Mouse (Mus musculus) heart, embryonic 16.5 days (tissue): ENCODE results near the gene Ski. TPM values are rescaled to one million over a fixed set of nuclear protein-coding genes. Genes with fewer than 3 reads are reported as not detected.

Experiments
- ATAC-seq: fragments of 200-750 bp; cut with Nextera tagmentation; replicated peaks from 2 replicates; pipeline ENCODE4 v1.8.0; 2017; ENCODE audit warnings: moderate number of reproducible peaks; ENCODE audit not compliant: insufficient read depth, low FRiP score; ENCODE audit errors: extremely low read depth
- H3K27ac ChIP-seq: fragments of 300-500 bp; sonication (generic); 2 replicates; pipeline ENCODE4 v1.5.1; 2014; ENCODE audit warnings: mild to moderate bottlenecking, low read length, control low read depth, moderate library complexity
- H3K27me3 ChIP-seq: fragments of 300-500 bp; sonication (generic); 2 replicates; pipeline ENCODE4 v1.6.1; 2014; ENCODE audit warnings: low read length, mixed read lengths; ENCODE audit not compliant: control insufficient read depth, insufficient read depth
- H3K36me3 ChIP-seq: fragments of 300-500 bp; sonication (generic); 2 replicates; pipeline ENCODE4 v1.6.1; 2014; ENCODE audit not compliant: control insufficient read depth, insufficient read depth
- H3K4me1 ChIP-seq: fragments of 300-500 bp; sonication (generic); 2 replicates; pipeline ENCODE4 v1.6.1; 2014; ENCODE audit warnings: low read length, mixed read lengths; ENCODE audit not compliant: control insufficient read depth, insufficient read depth
- H3K4me2 ChIP-seq: fragments of 300-500 bp; sonication (generic); 2 replicates; pipeline ENCODE4 v1.6.1; 2014; ENCODE audit warnings: low read depth, mild to moderate bottlenecking, control low read depth, low read length
- H3K4me3 ChIP-seq: fragments of 300-500 bp; sonication (generic); 2 replicates; pipeline ENCODE4 v1.5.1; 2014; ENCODE audit warnings: mild to moderate bottlenecking, control low read depth, low read length
- H3K9ac ChIP-seq: fragments of 300-500 bp; sonication (generic); 2 replicates; pipeline ENCODE4 v1.6.1; 2014; ENCODE audit warnings: low read length, control low read depth
- H3K9me3 ChIP-seq: fragments of 300-500 bp; sonication (generic); replicated peaks from 2 replicates; pipeline ENCODE4 v1.6.1; 2016; ENCODE audit warnings: low read length; ENCODE audit not compliant: control insufficient read depth
- WGBS: fragments of 180-500 bp; shearing (Covaris S2); extraction: QIAGEN DNeasy Blood & Tissue Kit; methylation state at CpG from one replicate; pipeline ENCODE4 v1.1.7; 2014; 5-methylcytosine and 5-hydroxymethylcytosine counted together
- polyA plus RNA-seq: library from polyadenylated mRNA; unstranded; fragments of >200 nt; fragmentation: Nextera tagmentation; extraction: Ambion mirVana; gene quantifications from 2 replicates; pipeline ENCODE4 v1.2.1, GENCODE M21; 2015

Gene Ski
- polyA plus RNA-seq, 1 experiment from 2014 or later: 12.3 TPM

DNA sequence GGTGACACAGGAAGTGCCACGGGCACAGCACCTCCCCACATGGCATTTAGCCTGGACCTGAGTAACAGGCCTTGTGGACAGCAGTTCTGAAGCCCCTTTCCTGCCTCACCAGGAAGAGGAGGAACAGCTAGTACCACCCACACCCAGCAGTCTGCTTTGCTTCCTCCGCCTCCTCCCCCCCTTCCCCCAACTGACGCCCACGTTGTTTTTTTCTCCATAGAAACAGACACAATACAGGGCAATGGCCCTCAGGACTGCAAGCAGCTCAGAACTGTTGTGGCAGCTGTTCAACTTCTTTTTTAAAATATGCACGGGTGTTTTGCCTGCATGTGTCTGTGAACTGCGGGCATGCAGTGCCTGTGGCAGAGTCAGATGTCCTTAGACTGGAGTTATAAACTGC, 44.1 kb downstream of the Ski start:
- Histone ChIP-seq H3K4me3 (peak overlapping the region; percentile 18), H3K4me2 (peak overlapping the region; percentile 44), H3K9ac (peak overlapping the region; percentile 53), H3K27me3 (no peaks in the 10 kb centered on the region), H3K9me3 (no peaks in the 10 kb centered on the region), H3K4me1 (peaks cover 74% of the 10 kb centered on the region), H3K36me3 (no peaks in the 10 kb centered on the region), H3K27ac (peak overlapping the region; percentile 95)
- under 1% methylated on average over 6 of the region's 6 CpGs for WGBS
- ATAC-seq: peak; percentile 62

- 45% methylated on average over 3 of the region's 3 CpGs for whole genome bisulfite sequencing
- no peaks in the 10 kb centered on the region for H3K9me3 ChIP-seq
- no peaks in the 10 kb centered on the region for H3K27me3 ChIP-seq
- no peak overlapping the region for H3K9ac ChIP-seq
- no peak overlapping the region for H3K27ac ChIP-seq
- H3K4me1 ChIP-seq: peaks cover 88% of the 10 kb centered on the region
- no peak overlapping the region for H3K4me3 ChIP-seq
- no peaks in the 10 kb centered on the region for H3K36me3 ChIP-seq
- no peak overlapping the region for H3K4me2 ChIP-seq
- no peak for ATAC-seq
Measured at GRCm38 (mm10) chr4:155176210-155176609, 46.2 kb downstream of the Ski start.

- Histone ChIP-seq H3K4me1 (peaks cover 93% of the 10 kb centered on the region), H3K9ac (peak overlapping the region; percentile 58), H3K4me3 (peak overlapping the region; percentile 18), H3K27ac (peak overlapping the region; percentile 96), H3K9me3 (no peaks in the 10 kb centered on the region), H3K36me3 (no peaks in the 10 kb centered on the region), H3K4me2 (peak overlapping the region; percentile 48), H3K27me3 (no peaks in the 10 kb centered on the region)
- no peak; the same call in 1 of the 2 replicates for ATAC-seq
- WGBS: 24% methylated on average over 16 of the region's 17 CpGs
Measured at GRCm38 (mm10) chr4:155173822-155174785, 48.3 kb downstream of the Ski start.

GRCm38 (mm10) chr4:155172909-155173821, 49.2 kb downstream of the Ski start:
- ATAC-seq: peak; percentile 83
- Histone ChIP-seq H3K4me2 (peak overlapping the region; percentile 48), H3K27me3 (no peaks in the 10 kb centered on the region), H3K4me3 (peak overlapping the region; percentile 18), H3K27ac (peak overlapping the region; percentile 96), H3K9me3 (no peaks in the 10 kb centered on the region), H3K4me1 (peaks cover 92% of the 10 kb centered on the region), H3K36me3 (no peaks in the 10 kb centered on the region), H3K9ac (peak overlapping the region; percentile 62)
- WGBS: 19% methylated on average over 21 of the region's 21 CpGs

DNA sequence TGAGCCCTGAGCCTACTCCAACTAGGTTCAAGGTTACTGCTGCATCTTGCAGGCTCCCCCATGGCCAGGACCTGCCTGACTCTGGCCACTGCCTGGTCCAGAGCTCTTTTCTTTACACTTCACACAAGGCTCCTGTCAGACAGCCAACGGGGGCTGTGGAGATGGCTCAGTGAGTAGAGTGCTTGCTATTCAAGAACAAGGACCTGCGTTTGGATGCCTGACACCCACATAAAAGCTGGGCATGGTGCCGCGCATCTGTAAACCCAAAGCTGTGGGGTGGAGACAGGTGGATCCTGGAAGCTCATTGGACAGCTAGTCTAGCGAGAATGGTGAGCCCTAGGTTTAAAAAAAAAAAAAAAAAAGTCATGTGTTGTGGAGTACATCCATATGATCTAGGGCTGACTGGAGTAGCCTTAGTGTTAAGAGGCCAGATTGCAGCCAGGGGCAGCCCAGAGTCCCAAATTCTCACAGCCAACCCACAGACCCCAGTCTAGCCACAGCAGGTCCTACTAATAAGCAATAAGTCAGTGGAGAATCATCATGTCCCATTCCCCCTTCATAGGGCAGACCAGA, 50.3 kb downstream of the Ski start:
- H3K9me3 ChIP-seq: no peaks in the 10 kb centered on the region
- ATAC-seq: no peak
- H3K4me1 ChIP-seq: peaks cover 87% of the 10 kb centered on the region
- 73% methylated on average over 5 of the region's 5 CpGs for WGBS
- H3K4me2 ChIP-seq: peak overlapping the region; percentile 48; the same call in 1 of the 2 replicates
- no peak overlapping the region for H3K4me3 ChIP-seq
- H3K9ac ChIP-seq: peak overlapping the region; percentile 62
- H3K27ac ChIP-seq: peak overlapping the region; percentile 96; the same call in 1 of the 2 replicates
- no peaks in the 10 kb centered on the region for H3K36me3 ChIP-seq
- H3K27me3 ChIP-seq: no peaks in the 10 kb centered on the region

- 49% methylated on average over 8 of the region's 8 CpGs for WGBS
- H3K27me3 ChIP-seq: no peaks in the 10 kb centered on the region
- no peaks in the 10 kb centered on the region for H3K36me3 ChIP-seq
- peaks cover 84% of the 10 kb centered on the region for H3K4me1 ChIP-seq
- no peak overlapping the region for H3K4me3 ChIP-seq
- no peaks in the 10 kb centered on the region for H3K9me3 ChIP-seq
- H3K9ac ChIP-seq: no peak overlapping the region
- ATAC-seq: no peak
- no peak overlapping the region for H3K27ac ChIP-seq
- no peak overlapping the region for H3K4me2 ChIP-seq
Measured at GRCm38 (mm10) chr4:155170614-155171212, 51.7 kb downstream of the Ski start.

GRCm38 (mm10) chr4:155168835-155169252, 53.5 kb downstream of the Ski start:
- Histone ChIP-seq H3K4me1 (peaks cover 83% of the 10 kb centered on the region), H3K9ac (no peak overlapping the region), H3K27me3 (no peaks in the 10 kb centered on the region), H3K4me3 (no peak overlapping the region), H3K36me3 (no peaks in the 10 kb centered on the region), H3K4me2 (no peak overlapping the region), H3K9me3 (no peaks in the 10 kb centered on the region), H3K27ac (no peak overlapping the region; the same call in 1 of the 2 replicates)
- no peak for ATAC-seq
- WGBS: 89% methylated on average over 8 of the region's 8 CpGs

- ATAC-seq: no peak
- H3K9me3 ChIP-seq: no peaks in the 10 kb centered on the region
- H3K36me3 ChIP-seq: no peaks in the 10 kb centered on the region
- H3K4me1 ChIP-seq: peaks cover 82% of the 10 kb centered on the region
- H3K27me3 ChIP-seq: no peaks in the 10 kb centered on the region
- H3K27ac ChIP-seq: no peak overlapping the region
- H3K4me3 ChIP-seq: no peak overlapping the region
- no peak overlapping the region for H3K9ac ChIP-seq
- H3K4me2 ChIP-seq: no peak overlapping the region
Measured at GRCm38 (mm10) chr4:155165861-155166260, 56.5 kb downstream of the Ski start.
